Mouse (Mus musculus) duodenum, adult 2 months (tissue): ENCODE measurements around the gene Mthfd1. TPM values are rescaled to one million over a fixed set of nuclear protein-coding genes. Genes with fewer than 3 reads are reported as not detected.

Source experiments
- polyA plus RNA-seq: library from polyadenylated mRNA; depleted of rRNA; stranded (reverse); fragments of >200 nt; gene quantifications from 2 replicates; pipeline ENCODE4 v1.2.3, GENCODE M21; 2012; ENCODE audit warnings: low replicate concordance; rRNA removed

Mthfd1 gene
- polyA plus RNA-seq, result 11.8 and 13.2 TPM in 2 replicates

DNA sequence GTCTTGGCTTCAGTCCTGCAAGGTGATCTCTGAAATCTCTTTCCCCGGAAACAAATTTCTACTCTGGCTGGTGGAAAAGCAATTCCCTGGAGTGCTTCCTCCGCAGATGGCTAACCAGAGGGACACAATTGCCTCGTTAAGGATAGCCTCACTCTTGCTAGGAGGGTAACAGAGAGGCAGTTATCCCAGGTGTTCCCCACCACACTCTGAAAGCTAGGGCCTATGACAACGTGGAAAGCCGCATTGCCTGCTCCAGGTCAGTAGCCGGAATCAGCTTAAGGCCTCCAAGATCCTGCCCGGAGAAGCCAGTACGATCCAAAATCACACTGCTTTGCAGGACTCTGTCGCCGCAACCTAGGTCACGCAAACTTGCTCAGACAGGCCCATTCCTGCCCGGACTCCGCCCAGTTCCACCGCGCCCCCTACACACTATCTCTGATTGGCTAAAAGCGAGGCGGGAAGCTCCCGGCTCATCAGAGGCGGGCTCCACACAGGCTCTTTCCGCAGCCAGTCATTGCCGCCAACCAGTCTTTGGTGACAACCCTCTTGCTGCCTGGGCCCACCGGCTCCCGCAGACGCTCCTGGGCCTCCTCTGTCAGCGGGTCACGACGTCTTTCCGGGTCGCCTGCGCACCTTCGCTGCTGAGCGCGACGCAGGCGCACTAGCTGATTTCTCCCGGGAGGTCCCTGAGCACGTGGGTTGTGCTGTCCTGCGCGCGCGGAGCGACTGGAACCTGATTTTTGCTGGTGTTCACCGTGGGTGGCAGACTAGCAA lies at the start of gene Mthfd1:
Mthfd1 (plus strand) TSS at position 574 of the 774 bp plus-strand sequence.

GRCm38 (mm10) chr12:76246646-76247045 lies 8.5 kb upstream of the Mthfd1 start, which contains the start of gene Tex21:
Gene Tex21 (minus strand): TSS chr12:76246746.

GRCm38 (mm10) chr12:76324679-76325431 lies 69.8 kb downstream of the Mthfd1 start, which contains the start of gene Akap5:
Gene Akap5 (plus strand): TSS chr12:76324891.

Other genes with a start within 250 kb of the Mthfd1 start
- not detected in 2 replicates for gene Esr2, start 78.0 kb upstream of the Mthfd1 start, polyA plus RNA-seq
- gene Tex21, start 8.6 kb upstream of the Mthfd1 start, polyA plus RNA-seq, result not detected in 2 replicates
- gene Akap5, start 69.6 kb downstream of the Mthfd1 start, polyA plus RNA-seq, result 0.04 and 0.05 TPM in 2 replicates
- gene Zbtb25, start 114.3 kb downstream of the Mthfd1 start, polyA plus RNA-seq, result 1.7 and 2.2 TPM in 2 replicates
- gene Zbtb1, start 115.0 kb downstream of the Mthfd1 start, polyA plus RNA-seq, result 0.70 and 1.1 TPM in 2 replicates
- gene Hspa2, start 148.9 kb downstream of the Mthfd1 start, polyA plus RNA-seq, result 4.5 and 5.9 TPM in 2 replicates
- gene Ppp1r36, start 162.2 kb downstream of the Mthfd1 start, polyA plus RNA-seq, result not detected in 2 replicates